Mouse (Mus musculus): ENCODE results near the gene Kcnt2. TPM values are rescaled to one million over a fixed set of nuclear protein-coding genes. Genes with fewer than 3 reads are reported as not detected.

Kcnt2 gene
- polyA plus RNA-seq, 1 experiment from 2014 or later = 1.1 TPM

Other genes with a start within 250 kb of the Kcnt2 start
- gene Cfh, start 62.4 kb upstream of the Kcnt2 start, polyA plus RNA-seq (2014; fragmentation: Nextera tagmentation; extraction: Ambion mirVana) = 6.1 and 6.6 TPM in 2 replicates